Mouse (Mus musculus) spleen, adult 18-20 months (tissue): Measurements from ENCODE around the gene Rhobtb1.
A peak's percentile ranks its signal among the peaks of the same experiment; 100 is the strongest.

Experiments
- DNase-seq, 2 experiments: peaks; one replicate each; pipeline ENCODE4 v3.0.0; 2022; ENCODE audit warnings: mixed read lengths in 2 of 2

Gene Rhobtb1

GRCm38 (mm10) chr10:69165847-69166246 lies 14.6 kb downstream of the Rhobtb1 start:
- no peak for DNase-seq

GRCm38 (mm10) chr10:69166514-69166913 lies 15.3 kb downstream of the Rhobtb1 start:
- no peak for DNase-seq

- DNase-seq, result no peak
Observed at GRCm38 (mm10) chr10:69172412-69172811, 21.2 kb downstream of the Rhobtb1 start.

- DNase-seq, result no peak
Observed at GRCm38 (mm10) chr10:69176116-69176515, 24.9 kb downstream of the Rhobtb1 start.

- DNase-seq, result no peak
Observed at GRCm38 (mm10) chr10:69179341-69179740, 28.1 kb downstream of the Rhobtb1 start.

GRCm38 (mm10) chr10:69180997-69181396 lies 29.8 kb downstream of the Rhobtb1 start:
- no peak for DNase-seq

- DNase-seq, result no peak
Observed at GRCm38 (mm10) chr10:69184903-69185302, 33.7 kb downstream of the Rhobtb1 start.

- no peak for DNase-seq
Observed at GRCm38 (mm10) chr10:69185431-69185830, 34.2 kb downstream of the Rhobtb1 start.

- DNase-seq, result peak; percentile 22 to 55
Observed at GRCm38 (mm10) chr10:69185894-69186893, 35.0 kb downstream of the Rhobtb1 start.

GRCm38 (mm10) chr10:69187773-69188443 lies 36.7 kb downstream of the Rhobtb1 start:
- DNase-seq, result no peak

- DNase-seq, result no peak
Observed at GRCm38 (mm10) chr10:69190434-69191160, 39.4 kb downstream of the Rhobtb1 start.

- no peak for DNase-seq
Observed at GRCm38 (mm10) chr10:69192266-69192665, 41.0 kb downstream of the Rhobtb1 start.

- no peak for DNase-seq
Observed at GRCm38 (mm10) chr10:69193721-69194120, 42.5 kb downstream of the Rhobtb1 start.

- no peak for DNase-seq
Observed at GRCm38 (mm10) chr10:69204677-69205400, 53.6 kb downstream of the Rhobtb1 start.

- DNase-seq, result no peak
Observed at GRCm38 (mm10) chr10:69206081-69206480, 54.8 kb downstream of the Rhobtb1 start.

- DNase-seq, result no peak
Observed at GRCm38 (mm10) chr10:69207481-69207880, 56.2 kb downstream of the Rhobtb1 start.

- no peak for DNase-seq
Observed at GRCm38 (mm10) chr10:69207981-69208630, 56.9 kb downstream of the Rhobtb1 start.

GRCm38 (mm10) chr10:69208705-69209104 lies 57.5 kb downstream of the Rhobtb1 start:
- no peak for DNase-seq

GRCm38 (mm10) chr10:69210006-69210405 lies 58.8 kb downstream of the Rhobtb1 start:
- no peak for DNase-seq

GRCm38 (mm10) chr10:69210659-69211058 lies 59.4 kb downstream of the Rhobtb1 start:
- no peak for DNase-seq

GRCm38 (mm10) chr10:69211560-69211959 lies 60.3 kb downstream of the Rhobtb1 start:
- no peak for DNase-seq

GRCm38 (mm10) chr10:69211976-69212375 lies 60.7 kb downstream of the Rhobtb1 start:
- peak in 1 of 2 experiments; percentile 27 for DNase-seq
